Mouse (Mus musculus): ENCODE data around the gene Morc4. TPM values are rescaled to one million over a fixed set of nuclear protein-coding genes. Genes with fewer than 3 reads are reported as not detected.

Morc4 gene
- total RNA-seq, 2 experiments from 2014 or later = 3.2 to 4.8 TPM

- intact Hi-C loops (cut with DNase I) = no loop called here
- no peak for TF ChIP-seq CTCF (IDR thresholded peaks at IDR 0.05)
- no peak for DNase-seq (ENCODE audit: extremely low spot score in 1 of 2, low spot score in 2 of 2)
- no peak within 1 kb of the TSS for H3K4me3 ChIP-seq
- H3K27ac ChIP-seq = no peak within 1 kb of the TSS
Measured at GRCm38 (mm10) chrX:139800406-139800878, 71.0 kb downstream of the Morc4 start, which contains the start of gene Cldn2. Gene Cldn2 (plus strand): TSS chrX:139800828.

- no peak overlapping the region for H3K4me3 ChIP-seq
- intact Hi-C loops (cut with DNase I) = no loop called here
- H3K27ac ChIP-seq = no peak overlapping the region
- DNase-seq (ENCODE audit: extremely low spot score in 1 of 2, low spot score in 2 of 2) = no peak
- TF ChIP-seq CTCF (IDR thresholded peaks at IDR 0.05) = no peak
Measured at GRCm38 (mm10) chrX:139799953-139800352, 71.5 kb downstream of the Morc4 start.

- intact Hi-C loops (cut with DNase I) = no loop called here
- DNase-seq (ENCODE audit: extremely low spot score in 1 of 2, low spot score in 2 of 2) = no peak
- no peak for TF ChIP-seq CTCF (IDR thresholded peaks at IDR 0.05)
- Histone ChIP-seq H3K27ac (no peak overlapping the region), H3K4me3 (no peak overlapping the region)
Measured at GRCm38 (mm10) chrX:139797875-139798274, 73.6 kb downstream of the Morc4 start.

GRCm38 (mm10) chrX:139796037-139796436 lies 75.4 kb downstream of the Morc4 start:
- DNase-seq (ENCODE audit: extremely low spot score in 1 of 2, low spot score in 2 of 2) = no peak
- Histone ChIP-seq H3K27ac (no peak overlapping the region), H3K4me3 (no peak overlapping the region)
- TF ChIP-seq CTCF (IDR thresholded peaks at IDR 0.05) = no peak
- intact Hi-C loops (cut with DNase I) = no loop called here

- Histone ChIP-seq H3K27ac (no peak overlapping the region), H3K4me3 (no peak overlapping the region)
- DNase-seq (ENCODE audit: extremely low spot score in 1 of 2, low spot score in 2 of 2) = no peak
- TF ChIP-seq CTCF (IDR thresholded peaks at IDR 0.05) = no peak
- intact Hi-C loops (cut with DNase I) = no loop called here
Measured at GRCm38 (mm10) chrX:139794072-139794845, 77.2 kb downstream of the Morc4 start.

- no peak overlapping the region for H3K4me3 ChIP-seq
- no peak for DNase-seq (ENCODE audit: extremely low spot score in 1 of 2, low spot score in 2 of 2)
- TF ChIP-seq CTCF (IDR thresholded peaks at IDR 0.05) = no peak
- no peak overlapping the region for H3K27ac ChIP-seq
- intact Hi-C loops (cut with DNase I) = no loop called here
Measured at GRCm38 (mm10) chrX:139785764-139786163, 85.7 kb downstream of the Morc4 start.

GRCm38 (mm10) chrX:139783045-139783422 lies 88.4 kb downstream of the Morc4 start:
- DNase-seq (ENCODE audit: extremely low spot score in 1 of 2, low spot score in 2 of 2) = no peak
- intact Hi-C loops (cut with DNase I) = loop anchor here (5.0 kb wide), 1 partner anchor 34 kb away; no protein-coding TSS in a partner anchor
- H3K27ac ChIP-seq = no peak overlapping the region

GRCm38 (mm10) chrX:139782278-139783044 lies 89.0 kb downstream of the Morc4 start, which contains the start of gene Ripply1:
Gene Ripply1 (minus strand): TSS chrX:139782353.
- no peak for TF ChIP-seq CTCF (IDR thresholded peaks at IDR 0.05)
- intact Hi-C loops (cut with DNase I) = loop anchor here (5.0 kb wide), 1 partner anchor 35 kb away; no protein-coding TSS in a partner anchor

More at GRCm38 (mm10) chrX:139783045-139783422, 88.4 kb downstream of the Morc4 start:
- H3K4me3 ChIP-seq = no peak overlapping the region
- no peak for TF ChIP-seq CTCF (IDR thresholded peaks at IDR 0.05)

GRCm38 (mm10) chrX:139781563-139781962 lies 89.9 kb downstream of the Morc4 start:
- no peak for TF ChIP-seq CTCF (IDR thresholded peaks at IDR 0.05)
- no peak for DNase-seq (ENCODE audit: extremely low spot score in 1 of 2, low spot score in 2 of 2)
- no peak overlapping the region for H3K27ac ChIP-seq
- intact Hi-C loops (cut with DNase I) = loop anchor here (5.0 kb wide), 1 partner anchor 36 kb away; no protein-coding TSS in a partner anchor
- no peak overlapping the region for H3K4me3 ChIP-seq

More at GRCm38 (mm10) chrX:139782278-139783044, 89.0 kb downstream of the Morc4 start, which contains the start of gene Ripply1:
- Histone ChIP-seq H3K4me3 (no peak within 1 kb of the TSS), H3K27ac (no peak within 1 kb of the TSS)
- DNase-seq (ENCODE audit: extremely low spot score in 1 of 2, low spot score in 2 of 2) = no peak

GRCm38 (mm10) chrX:139780988-139781387 lies 90.5 kb downstream of the Morc4 start:
- H3K27ac ChIP-seq = no peak overlapping the region
- intact Hi-C loops (cut with DNase I) = loop anchor here (5.0 kb wide), 1 partner anchor 36 kb away; no protein-coding TSS in a partner anchor
- H3K4me3 ChIP-seq = no peak overlapping the region
- no peak for TF ChIP-seq CTCF (IDR thresholded peaks at IDR 0.05)
- no peak for DNase-seq (ENCODE audit: extremely low spot score in 1 of 2, low spot score in 2 of 2)

GRCm38 (mm10) chrX:139779401-139779800 lies 92.1 kb downstream of the Morc4 start:
- intact Hi-C loops (cut with DNase I) = no loop called here
- Histone ChIP-seq H3K27ac (no peak overlapping the region), H3K4me3 (no peak overlapping the region)
- DNase-seq (ENCODE audit: extremely low spot score in 1 of 2, low spot score in 2 of 2) = no peak
- TF ChIP-seq CTCF (IDR thresholded peaks at IDR 0.05) = no peak

GRCm38 (mm10) chrX:139778886-139779285 lies 92.6 kb downstream of the Morc4 start:
- intact Hi-C loops (cut with DNase I) = no loop called here
- no peak overlapping the region for H3K27ac ChIP-seq
- H3K4me3 ChIP-seq = no peak overlapping the region
- no peak for DNase-seq (ENCODE audit: extremely low spot score in 1 of 2, low spot score in 2 of 2)
- TF ChIP-seq CTCF (IDR thresholded peaks at IDR 0.05) = no peak
